Mouse (Mus musculus) heart, embryonic 12.5 days (tissue): ENCODE data around the gene Pax4. TPM values are rescaled to one million over a fixed set of nuclear protein-coding genes. Genes with fewer than 3 reads are reported as not detected.

Experiments used
- ATAC-seq: fragments of 200-750 bp; cut with Nextera tagmentation; 2 replicates; pipeline ENCODE4 v1.8.0; 2017; ENCODE audit warnings: moderate TSS enrichment, moderate library complexity; ENCODE audit not compliant: insufficient number of reproducible peaks, low FRiP score
- H3K27ac ChIP-seq: fragments of 300-500 bp; sonication (generic); 2 replicates; pipeline ENCODE4 v1.5.1; 2016; ENCODE audit warnings: mild to moderate bottlenecking, moderate library complexity; ENCODE audit not compliant: poor library complexity, severe bottlenecking
- H3K27me3 ChIP-seq: fragments of 300-500 bp; sonication (generic); replicated peaks from 2 replicates; pipeline ENCODE4 v1.6.1; 2016; ENCODE audit warnings: mild to moderate bottlenecking, moderate library complexity
- H3K36me3 ChIP-seq: fragments of 300-500 bp; sonication (generic); 2 replicates; pipeline ENCODE4 v1.6.1; 2016; ENCODE audit warnings: mild to moderate bottlenecking, moderate library complexity
- H3K4me1 ChIP-seq: fragments of 300-500 bp; sonication (generic); replicated peaks from 2 replicates; pipeline ENCODE4 v1.6.1; 2016; ENCODE audit warnings: mild to moderate bottlenecking
- H3K4me2 ChIP-seq: fragments of 300-500 bp; sonication (generic); 2 replicates; pipeline ENCODE4 v1.6.1; 2016; ENCODE audit warnings: mild to moderate bottlenecking, moderate library complexity
- H3K4me3 ChIP-seq: fragments of 300-500 bp; sonication (generic); 2 replicates; pipeline ENCODE4 v1.5.1; 2016; ENCODE audit warnings: mild to moderate bottlenecking
- H3K9ac ChIP-seq: fragments of 300-500 bp; sonication (generic); 2 replicates; pipeline ENCODE4 v1.6.1; 2016; ENCODE audit warnings: mild to moderate bottlenecking, moderate library complexity
- H3K9me3 ChIP-seq: fragments of 300-500 bp; sonication (generic); replicated peaks from 2 replicates; pipeline ENCODE4 v1.6.1; 2016; ENCODE audit warnings: mild to moderate bottlenecking, moderate library complexity
- WGBS: fragments of 180-500 bp; shearing (Covaris S2); methylation state at CpG from one replicate; pipeline ENCODE4 v1.1.7; 2016; 5-methylcytosine and 5-hydroxymethylcytosine counted together
- polyA plus RNA-seq: library from polyadenylated mRNA; unstranded; fragments of >200 nt; fragmentation: Nextera tagmentation; extraction: Ambion mirVana; gene quantifications from 2 replicates; pipeline ENCODE4 v1.2.1, GENCODE M21; 2016

The Pax4 gene
- polyA plus RNA-seq, 1 experiment from 2014 or later = not detected

DNA sequence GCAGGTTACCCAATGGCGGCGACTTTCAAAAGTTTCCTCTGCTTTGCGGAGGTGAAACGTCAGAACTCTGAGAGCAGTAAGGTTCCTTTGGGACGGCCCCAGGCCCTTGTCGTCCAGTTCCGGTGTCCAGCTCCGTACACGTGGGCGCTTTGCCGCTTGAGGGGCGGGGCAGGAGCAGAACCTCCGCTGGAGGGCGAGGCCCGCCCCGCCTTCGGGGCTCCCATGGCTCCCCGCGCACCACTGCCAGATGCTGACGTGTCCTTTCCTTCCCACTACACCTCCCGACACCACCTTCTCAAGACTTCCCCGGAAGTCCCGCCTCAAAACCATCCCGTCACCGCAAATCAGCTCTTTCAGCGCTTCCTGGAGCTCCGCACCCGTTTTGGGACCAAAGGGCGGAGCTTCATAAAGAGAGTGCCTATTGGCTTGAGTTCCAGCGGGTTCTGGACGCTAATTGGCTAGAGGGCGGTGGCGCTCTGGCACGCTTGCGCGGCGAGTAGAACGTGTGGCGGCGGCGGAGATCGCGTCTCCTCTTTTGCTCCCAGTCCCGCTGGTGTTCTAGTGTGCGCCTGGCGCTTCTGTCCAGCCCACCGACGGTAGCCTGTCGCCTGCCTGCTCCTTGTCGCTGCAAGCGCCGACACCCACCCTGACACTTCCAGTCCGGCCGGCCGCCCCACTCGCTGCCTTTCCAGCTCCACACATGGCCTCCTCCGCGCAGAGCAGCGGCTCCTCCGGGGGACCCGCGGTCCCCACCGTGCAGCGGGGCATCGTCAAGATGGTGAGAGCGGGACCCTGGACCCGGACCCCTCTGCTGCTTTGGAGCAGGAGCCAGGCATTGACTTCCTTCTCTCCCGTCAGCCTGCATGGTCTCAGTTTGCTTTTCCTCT, 31.0 kb upstream of the Pax4 start:
- peak overlapping the region; percentile 88 for H3K27ac ChIP-seq
- peaks cover 30% of the 10 kb centered on the region for H3K4me1 ChIP-seq
- peak overlapping the region; percentile 86 for H3K4me3 ChIP-seq
- no peaks in the 10 kb centered on the region for H3K36me3 ChIP-seq
- H3K27me3 ChIP-seq = no peaks in the 10 kb centered on the region
- under 1% methylated on average over 68 of the region's 68 CpGs for WGBS
- H3K4me2 ChIP-seq = peak overlapping the region; percentile 78
- no peaks in the 10 kb centered on the region for H3K9me3 ChIP-seq
- peak; percentile 99 for ATAC-seq
- peak overlapping the region; percentile 89 for H3K9ac ChIP-seq

- 73% methylated on average over 5 of the region's 5 CpGs for whole genome bisulfite sequencing
- Histone ChIP-seq H3K4me3 (no peak within 1 kb of the TSS), H3K4me2 (no peak within 1 kb of the TSS), H3K9me3 (no peaks in the 10 kb centered on the region), H3K36me3 (no peaks in the 10 kb centered on the region), H3K9ac (no peak within 1 kb of the TSS), H3K27ac (no peak within 1 kb of the TSS), H3K4me1 (no peaks in the 10 kb centered on the region), H3K27me3 (no peaks in the 10 kb centered on the region)
- no peak for ATAC-seq
Observed at GRCm38 (mm10) chr6:28474839-28475238, 25.7 kb upstream of the Pax4 start, which contains the start of gene Snd1. Snd1 (plus strand) TSS chr6:28475139.

- Histone ChIP-seq H3K27ac (no peak overlapping the region), H3K4me2 (no peak overlapping the region), H3K9me3 (no peaks in the 10 kb centered on the region), H3K9ac (no peak overlapping the region), H3K4me1 (no peaks in the 10 kb centered on the region), H3K4me3 (no peak overlapping the region), H3K36me3 (no peaks in the 10 kb centered on the region), H3K27me3 (no peaks in the 10 kb centered on the region)
- ATAC-seq = no peak
- 67% methylated on average over 4 of the region's 4 CpGs for WGBS
Observed at GRCm38 (mm10) chr6:28474211-28474610, 25.1 kb upstream of the Pax4 start.

GRCm38 (mm10) chr6:28471284-28472035, 22.3 kb upstream of the Pax4 start:
- H3K27me3 ChIP-seq = no peaks in the 10 kb centered on the region
- H3K4me2 ChIP-seq = no peak overlapping the region
- H3K27ac ChIP-seq = no peak overlapping the region
- H3K36me3 ChIP-seq = no peaks in the 10 kb centered on the region
- no peak for ATAC-seq
- no peak overlapping the region for H3K4me3 ChIP-seq
- H3K9me3 ChIP-seq = no peaks in the 10 kb centered on the region
- 77% methylated on average over 9 of the region's 9 CpGs for WGBS
- H3K9ac ChIP-seq = no peak overlapping the region
- H3K4me1 ChIP-seq = no peaks in the 10 kb centered on the region

DNA sequence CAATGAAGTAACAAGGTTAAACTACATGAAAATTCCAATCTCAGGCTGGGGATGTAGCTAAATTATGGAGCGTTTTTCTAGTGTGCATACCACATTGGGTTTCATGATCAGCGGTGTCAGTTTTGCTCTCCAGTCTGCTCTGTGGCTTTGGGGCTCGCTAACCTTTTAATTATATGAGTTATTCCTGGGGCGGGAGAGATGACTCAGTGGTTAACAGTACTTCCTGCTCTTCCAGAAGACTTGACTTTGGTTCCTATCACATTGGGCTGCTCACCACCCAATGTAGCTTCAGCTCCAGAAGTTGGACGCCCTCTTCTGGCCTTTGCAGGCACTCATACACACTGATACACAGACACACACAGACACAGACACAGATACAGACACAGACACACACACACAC, 21.5 kb upstream of the Pax4 start:
- H3K9me3 ChIP-seq = no peaks in the 10 kb centered on the region
- no peaks in the 10 kb centered on the region for H3K36me3 ChIP-seq
- no peaks in the 10 kb centered on the region for H3K27me3 ChIP-seq
- H3K9ac ChIP-seq = no peak overlapping the region
- WGBS = 73% methylated on average over 5 of the region's 5 CpGs
- no peak overlapping the region for H3K4me2 ChIP-seq
- H3K4me3 ChIP-seq = no peak overlapping the region
- ATAC-seq = no peak
- no peak overlapping the region for H3K27ac ChIP-seq
- no peaks in the 10 kb centered on the region for H3K4me1 ChIP-seq

DNA sequence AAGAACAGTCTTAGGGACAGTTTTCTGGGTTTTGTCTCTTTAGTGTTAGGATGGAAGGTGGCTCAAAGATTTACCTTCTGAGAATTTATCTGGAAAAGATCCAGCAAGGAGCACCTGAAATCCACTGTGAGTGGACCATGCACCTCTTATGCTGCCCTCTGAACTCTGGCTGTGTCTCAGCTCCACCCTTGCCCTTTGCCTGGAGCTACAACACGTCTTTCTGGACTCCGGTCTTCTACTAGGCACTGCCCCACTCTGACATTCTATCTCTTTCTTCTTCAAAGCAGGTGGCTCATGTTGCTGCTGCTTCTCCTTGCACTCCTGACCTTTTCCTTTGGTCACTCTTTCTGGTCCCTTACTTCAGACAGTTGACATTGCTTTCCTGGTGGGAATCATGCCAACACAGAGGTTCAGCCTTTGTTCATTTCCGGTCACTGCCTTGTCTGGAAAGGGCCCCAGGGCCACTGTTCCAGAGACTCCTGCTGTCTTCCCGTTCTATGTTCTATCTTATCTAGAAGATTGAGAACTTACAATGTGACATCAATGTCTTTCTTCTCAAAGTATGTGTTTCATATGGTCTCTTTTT, 21.0 kb upstream of the Pax4 start:
- 44% methylated on average over 4 of the region's 4 CpGs for WGBS
- H3K36me3 ChIP-seq = no peaks in the 10 kb centered on the region
- H3K4me2 ChIP-seq = no peak overlapping the region
- H3K4me3 ChIP-seq = no peak overlapping the region
- no peaks in the 10 kb centered on the region for H3K4me1 ChIP-seq
- ATAC-seq = no peak
- no peak overlapping the region for H3K9ac ChIP-seq
- no peaks in the 10 kb centered on the region for H3K27me3 ChIP-seq
- H3K9me3 ChIP-seq = no peaks in the 10 kb centered on the region
- no peak overlapping the region for H3K27ac ChIP-seq

- no peak overlapping the region for H3K4me3 ChIP-seq
- ATAC-seq = no peak
- no peaks in the 10 kb centered on the region for H3K4me1 ChIP-seq
- H3K27ac ChIP-seq = no peak overlapping the region
- no peaks in the 10 kb centered on the region; the same call in 1 of the 2 replicates for H3K27me3 ChIP-seq
- 45% methylated on average over 6 of the region's 6 CpGs for WGBS
- H3K36me3 ChIP-seq = no peaks in the 10 kb centered on the region
- no peak overlapping the region for H3K4me2 ChIP-seq
- H3K9ac ChIP-seq = no peak overlapping the region
- H3K9me3 ChIP-seq = no peaks in the 10 kb centered on the region
Observed at GRCm38 (mm10) chr6:28464630-28465029, 15.5 kb upstream of the Pax4 start.

- H3K9ac ChIP-seq = no peak overlapping the region
- no peak overlapping the region for H3K4me3 ChIP-seq
- no peaks in the 10 kb centered on the region for H3K4me1 ChIP-seq
- ATAC-seq = no peak
- WGBS = 8% methylated on average over 5 of the region's 5 CpGs
- H3K27ac ChIP-seq = no peak overlapping the region
- no peaks in the 10 kb centered on the region for H3K36me3 ChIP-seq
- H3K4me2 ChIP-seq = no peak overlapping the region
- no peaks in the 10 kb centered on the region; the same call in 1 of the 2 replicates for H3K27me3 ChIP-seq
- no peaks in the 10 kb centered on the region for H3K9me3 ChIP-seq
Observed at GRCm38 (mm10) chr6:28460534-28460933, 11.4 kb upstream of the Pax4 start.

DNA sequence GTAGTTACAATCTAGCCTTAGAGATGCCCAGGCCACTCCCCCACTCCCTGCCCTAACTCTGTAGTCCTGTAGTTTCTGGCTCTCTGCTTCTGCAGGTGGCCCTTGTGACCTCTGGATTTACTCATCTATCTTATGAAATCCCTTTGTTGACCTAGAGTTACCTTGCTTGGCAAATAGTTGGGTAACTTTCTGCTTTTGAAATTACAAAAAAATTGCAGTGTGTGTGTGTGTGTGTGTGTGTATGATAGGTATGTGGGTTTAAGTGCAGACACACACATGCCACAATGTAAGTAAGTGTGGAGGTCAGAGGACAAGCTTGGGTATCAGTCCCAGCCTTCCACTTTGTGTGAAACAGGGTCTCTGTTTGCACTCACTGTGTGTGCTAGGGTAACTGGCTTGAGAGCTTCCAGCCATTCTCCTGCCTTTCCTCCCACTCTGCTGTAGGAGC, 10.1 kb upstream of the Pax4 start:
- H3K27me3 ChIP-seq = peaks cover 2% of the 10 kb centered on the region
- no peak overlapping the region for H3K4me2 ChIP-seq
- H3K4me1 ChIP-seq = no peaks in the 10 kb centered on the region
- H3K9me3 ChIP-seq = no peaks in the 10 kb centered on the region
- no peak overlapping the region for H3K4me3 ChIP-seq
- ATAC-seq = no peak
- no peak overlapping the region for H3K9ac ChIP-seq
- H3K36me3 ChIP-seq = no peaks in the 10 kb centered on the region
- H3K27ac ChIP-seq = no peak overlapping the region

DNA sequence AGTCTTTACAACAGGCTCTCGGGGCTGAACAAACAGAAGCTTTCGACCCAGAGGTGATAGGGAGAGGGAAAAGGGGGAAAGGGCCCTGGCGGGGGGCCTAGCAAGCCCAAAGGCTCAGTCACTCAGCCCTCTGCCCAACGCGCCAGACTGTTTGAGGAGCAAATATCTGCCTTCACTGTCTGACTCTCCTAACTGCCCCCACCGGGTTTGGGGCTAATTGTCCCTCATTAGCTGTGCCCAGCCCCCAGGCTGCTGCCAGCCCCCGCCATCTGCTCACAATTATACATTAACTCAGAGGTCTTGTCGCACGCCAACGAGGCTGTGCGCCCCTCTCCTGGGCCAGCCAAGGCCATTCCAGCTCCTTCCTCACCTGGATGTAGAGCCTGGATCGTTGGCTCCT, 1.8 kb upstream of the Pax4 start:
- H3K9me3 ChIP-seq = no peaks in the 10 kb centered on the region

DNA sequence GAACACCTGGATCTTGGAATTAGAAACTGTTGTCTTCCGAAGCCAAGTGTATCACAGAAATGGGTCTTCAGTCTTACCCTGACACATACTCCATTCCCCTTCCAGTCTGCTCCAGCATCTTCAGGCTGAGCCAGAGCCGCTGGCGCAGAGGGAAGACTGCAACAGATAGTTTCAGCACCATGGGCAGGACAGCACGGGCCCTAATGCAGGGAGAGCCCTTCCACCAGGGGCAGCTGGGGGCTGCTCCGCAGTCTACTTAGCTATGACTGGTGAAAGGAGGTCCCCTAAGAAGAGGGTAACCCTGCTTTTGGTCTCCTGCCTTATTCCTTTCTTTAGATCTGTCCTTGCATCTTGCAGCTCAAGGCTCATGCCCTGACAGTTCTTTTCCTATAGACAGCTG, 1.3 kb upstream of the Pax4 start:
- Histone ChIP-seq H3K4me2 (no peak overlapping the region), H3K27me3 (peaks cover 53% of the 10 kb centered on the region), H3K27ac (no peak overlapping the region), H3K4me3 (no peak overlapping the region), H3K4me1 (no peaks in the 10 kb centered on the region), H3K9me3 (no peaks in the 10 kb centered on the region), H3K9ac (no peak overlapping the region), H3K36me3 (no peaks in the 10 kb centered on the region)
- 12% methylated on average over 5 of the region's 5 CpGs for WGBS
- ATAC-seq = no peak

More for the DNA sequence above, 1.8 kb upstream of the Pax4 start:
- H3K4me3 ChIP-seq = no peak overlapping the region
- H3K27ac ChIP-seq = no peak overlapping the region
- ATAC-seq = no peak
- no peaks in the 10 kb centered on the region for H3K36me3 ChIP-seq
- no peaks in the 10 kb centered on the region for H3K4me1 ChIP-seq
- H3K4me2 ChIP-seq = no peak overlapping the region
- H3K9ac ChIP-seq = no peak overlapping the region
- WGBS = 2% methylated on average over 12 of the region's 12 CpGs
- peaks cover 52% of the 10 kb centered on the region for H3K27me3 ChIP-seq
